Mouse (Mus musculus) liver, embryonic 14.5 days (tissue): Measurements from ENCODE around the gene Ankrd66.

ENCODE experiments used
- CTCF ChIP-seq: IDR thresholded peaks from 2 replicates; pipeline ENCODE4 v1.5.1; 2016; ENCODE audit warnings: antibody characterized with exemption, low read depth, control low read depth
- EP300 ChIP-seq: IDR thresholded peaks from 2 replicates; pipeline ENCODE4 v1.6.1; 2016; ENCODE audit warnings: antibody characterized with exemption, low read depth

- TF ChIP-seq CTCF: no peak
- no peak for TF ChIP-seq EP300
These were observed 57.5 kb downstream of the Ankrd66 start for GRCm38 (mm10) chr17:43485982-43486381.
